Mouse (Mus musculus) forelimb bud, embryonic 11.5 days (tissue): ENCODE measurements around the gene Fam71f1.
A peak's percentile ranks its signal among the peaks of the same experiment; 100 is the strongest.
"Not testable (repeated sequence)": the region's sequence is repeated elsewhere in the genome, so short reads cannot be mapped to it uniquely, and the experiment has no call there.

ENCODE experiments used
- DNase-seq: peaks from one replicate; pipeline ENCODE4 v3.0.0-alpha.2; 2012; ENCODE audit warnings: low read depth, low spot score

The Fam71f1 gene

GRCm38 (mm10) chr6:29326961-29327360 lies 8.0 kb downstream of the Fam71f1 start:
- no peak for DNase-seq

- DNase-seq = no peak
Measured at GRCm38 (mm10) chr6:29329514-29329913, 10.6 kb downstream of the Fam71f1 start.

- not testable (repeated sequence) for DNase-seq
Measured at GRCm38 (mm10) chr6:29346512-29346911, 27.6 kb downstream of the Fam71f1 start.

GRCm38 (mm10) chr6:29347189-29347588 lies 28.2 kb downstream of the Fam71f1 start:
- DNase-seq = no peak

- DNase-seq = peak; percentile 99
Measured at GRCm38 (mm10) chr6:29347665-29348370, 28.9 kb downstream of the Fam71f1 start, which contains the start of gene Calu. Gene Calu (plus strand): TSS chr6:29348069.

GRCm38 (mm10) chr6:29348371-29348724 lies 29.4 kb downstream of the Fam71f1 start:
- DNase-seq = no peak

GRCm38 (mm10) chr6:29351613-29352012 lies 32.7 kb downstream of the Fam71f1 start:
- DNase-seq = no peak

- no peak for DNase-seq
Measured at GRCm38 (mm10) chr6:29352816-29353215, 33.9 kb downstream of the Fam71f1 start.

- no peak for DNase-seq
Measured at GRCm38 (mm10) chr6:29359386-29359785, 40.4 kb downstream of the Fam71f1 start.

GRCm38 (mm10) chr6:29360211-29360610 lies 41.3 kb downstream of the Fam71f1 start:
- DNase-seq = no peak

- no peak for DNase-seq
Measured at GRCm38 (mm10) chr6:29362246-29363128, 43.5 kb downstream of the Fam71f1 start.

- DNase-seq = no peak
Measured at GRCm38 (mm10) chr6:29363129-29363515, 44.2 kb downstream of the Fam71f1 start.

- DNase-seq = no peak
Measured at GRCm38 (mm10) chr6:29365277-29365676, 46.3 kb downstream of the Fam71f1 start.

GRCm38 (mm10) chr6:29377386-29377785 lies 58.4 kb downstream of the Fam71f1 start:
- no peak for DNase-seq

GRCm38 (mm10) chr6:29378678-29379077 lies 59.7 kb downstream of the Fam71f1 start:
- no peak for DNase-seq

- no peak for DNase-seq
Measured at GRCm38 (mm10) chr6:29379954-29380353, 61.0 kb downstream of the Fam71f1 start.

- no peak for DNase-seq
Measured at GRCm38 (mm10) chr6:29382442-29382841, 63.5 kb downstream of the Fam71f1 start.
